Mouse (Mus musculus): ENCODE data around the gene Arsg. TPM values are rescaled to one million over a fixed set of nuclear protein-coding genes. Genes with fewer than 3 reads are reported as not detected.

Gene Arsg
- total RNA-seq, 1 experiment: 1.0 TPM

DNA sequence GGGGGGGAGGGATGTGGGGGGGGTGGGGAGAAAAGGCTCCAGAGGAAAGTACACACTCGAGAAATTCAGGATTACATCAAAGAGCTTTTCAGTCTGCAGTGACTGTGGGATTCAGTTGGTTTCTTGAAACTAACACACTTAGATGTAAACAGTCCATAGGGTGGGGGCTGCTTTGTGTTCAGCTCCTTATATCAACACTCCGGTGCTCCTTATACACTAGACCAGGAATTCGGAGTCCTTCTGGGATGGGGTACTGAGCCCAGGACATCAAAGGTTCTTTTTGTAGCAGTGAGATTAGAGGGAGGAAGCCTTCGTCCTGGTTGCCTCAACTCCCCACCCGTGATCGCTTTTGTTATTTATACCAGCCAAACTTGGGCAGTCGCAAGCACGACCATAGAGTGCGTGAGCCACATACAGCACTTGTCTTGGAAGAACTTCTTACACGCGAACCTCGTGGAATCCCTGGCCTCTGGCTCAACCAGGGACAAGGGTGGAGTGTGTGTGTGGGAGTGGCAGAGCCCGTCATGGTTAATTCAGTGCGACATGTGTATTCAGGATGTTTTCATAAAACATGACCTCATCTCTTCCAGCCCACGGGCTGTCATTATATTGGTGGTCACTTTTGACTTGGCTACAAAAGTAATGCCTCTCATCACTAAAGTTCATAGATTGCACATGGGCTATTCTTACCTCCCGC, 73.3 kb downstream of the Arsg start:
- no peaks in the 10 kb centered on the region for H3K9me3 ChIP-seq (ENCODE audit: control insufficient read depth, insufficient read depth, low read depth, low read length)
- H3K27ac ChIP-seq (ENCODE audit: insufficient read depth, low read depth, low read length, poor library complexity, severe bottlenecking): no peak overlapping the region
- in situ Hi-C loops (cut with MboI; ENCODE audit: low sequenced_read_pairs in 2 of 2, unreplicated experiment in 2 of 2): no loop called here
- no peak overlapping the region for H3K4me3 ChIP-seq (ENCODE audit: insufficient read depth in 1 of 2, low read depth in 1 of 2, low read length in 2 of 2, poor library complexity in 1 of 2, severe bottlenecking in 1 of 2)
- no peak overlapping the region for H3K9ac ChIP-seq (ENCODE audit: insufficient read depth, low read depth, low read length, poor library complexity, severe bottlenecking)
- TF ChIP-seq ZC3H11A (IDR thresholded peaks at IDR 0.05; ENCODE audit: borderline replicate concordance, low read depth, low read length): no peak
- TF ChIP-seq HCFC1 (IDR thresholded peaks at IDR 0.05; ENCODE audit: borderline replicate concordance, insufficient read depth, low read length): no peak
- TF ChIP-seq ZNF384 (IDR thresholded peaks at IDR 0.05; ENCODE audit: low read depth, low read length): no peak
- no peak for TF ChIP-seq CHD2 (IDR thresholded peaks at IDR 0.05; ENCODE audit: low read depth, low read length)
- TF ChIP-seq MAFK (IDR thresholded peaks at IDR 0.05; ENCODE audit: insufficient read depth, low read depth, low read length): no peak
- no peak for DNase-seq (ENCODE audit: low read depth, low spot score)
- no peaks in the 10 kb centered on the region for H3K36me3 ChIP-seq (ENCODE audit: control insufficient read depth, insufficient read depth, low read length, poor library complexity, severe bottlenecking)
- H3K4me1 ChIP-seq (ENCODE audit: control insufficient read depth in 2 of 2, insufficient read depth in 2 of 2, low read length in 2 of 2, poor library complexity in 1 of 2): peaks cover 2 to 11% of the 10 kb centered on the region in 2 experiments; a peak in 2 of 4 replicates

DNA sequence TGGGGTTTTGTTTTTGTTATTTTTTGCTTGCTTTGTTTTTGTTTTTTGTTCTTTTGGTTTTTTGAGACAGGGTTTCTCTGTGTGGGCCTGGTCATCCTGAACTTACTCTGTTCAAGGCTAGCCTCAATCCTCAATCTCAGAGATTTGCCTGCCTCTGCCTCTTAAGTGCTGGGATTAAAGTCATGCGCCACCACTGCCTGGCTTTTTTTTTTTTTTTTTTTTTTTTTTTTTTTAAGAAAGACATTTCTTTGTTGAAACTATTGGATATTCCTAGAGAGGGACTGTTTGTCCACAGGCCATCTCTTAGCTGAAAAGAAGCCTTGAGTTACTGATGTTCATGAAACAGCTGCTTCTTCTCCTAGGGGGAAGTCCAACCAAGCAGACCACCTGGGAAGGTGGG, 74.5 kb downstream of the Arsg start:
- no peak overlapping the region for H3K4me3 ChIP-seq (ENCODE audit: insufficient read depth in 1 of 2, low read depth in 1 of 2, low read length in 2 of 2, poor library complexity in 1 of 2, severe bottlenecking in 1 of 2)
- no peaks in the 10 kb centered on the region for H3K36me3 ChIP-seq (ENCODE audit: control insufficient read depth, insufficient read depth, low read length, poor library complexity, severe bottlenecking)
- no peak for DNase-seq (ENCODE audit: low read depth, low spot score)
- in situ Hi-C loops (cut with MboI; ENCODE audit: low sequenced_read_pairs in 2 of 2, unreplicated experiment in 2 of 2): no loop called here
- no peaks in the 10 kb centered on the region for H3K9me3 ChIP-seq (ENCODE audit: control insufficient read depth, insufficient read depth, low read depth, low read length)
- peaks cover 2 to 16% of the 10 kb centered on the region in 2 experiments; a peak in 2 of 4 replicates for H3K4me1 ChIP-seq (ENCODE audit: control insufficient read depth in 2 of 2, insufficient read depth in 2 of 2, low read length in 2 of 2, poor library complexity in 1 of 2)
- H3K27ac ChIP-seq (ENCODE audit: insufficient read depth, low read depth, low read length, poor library complexity, severe bottlenecking): no peak overlapping the region
- TF ChIP-seq ZNF384 (IDR thresholded peaks at IDR 0.05; ENCODE audit: low read depth, low read length) (0 out of 2 replicates have a peak, but pooled peaks have one; percentile 44), ZC3H11A (IDR thresholded peaks at IDR 0.05; ENCODE audit: borderline replicate concordance, low read depth, low read length) (no peak)
- H3K9ac ChIP-seq (ENCODE audit: insufficient read depth, low read depth, low read length, poor library complexity, severe bottlenecking): no peak overlapping the region

DNA sequence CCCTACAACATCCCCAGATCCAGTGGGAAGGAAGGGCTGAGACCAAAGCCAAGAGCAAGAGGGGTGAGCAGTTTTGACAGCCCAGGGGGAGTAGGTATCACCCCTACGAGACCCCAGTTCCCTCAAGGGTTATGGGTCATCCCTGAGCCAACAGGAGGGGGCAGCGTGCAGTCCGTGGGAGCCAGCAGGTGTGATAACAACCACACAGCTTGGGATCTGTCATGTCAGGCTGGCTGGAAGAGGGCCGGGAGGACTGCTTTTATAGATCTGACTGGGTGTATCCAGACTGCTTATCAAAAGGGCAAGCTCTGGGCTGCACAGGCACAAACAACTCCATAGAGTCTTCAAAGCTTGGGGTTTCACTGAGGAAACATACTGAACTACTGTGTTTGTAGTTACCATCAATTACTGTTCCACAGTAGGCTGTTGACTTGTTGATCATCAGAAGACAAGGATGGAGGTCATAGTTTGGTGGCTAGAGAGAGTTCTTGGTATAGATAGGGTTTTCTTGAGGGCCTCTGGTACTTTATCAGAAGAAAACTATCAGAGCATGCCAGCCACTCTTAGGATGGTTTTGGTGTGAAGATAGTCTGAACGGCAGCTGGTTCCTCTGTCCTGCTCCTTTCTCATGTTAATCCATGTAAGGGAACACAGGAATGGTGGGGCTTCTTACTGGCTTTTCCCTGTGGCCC, 76.6 kb downstream of the Arsg start:
- Histone ChIP-seq H3K9ac (ENCODE audit: insufficient read depth, low read depth, low read length, poor library complexity, severe bottlenecking) (no peak overlapping the region), H3K36me3 (ENCODE audit: control insufficient read depth, insufficient read depth, low read length, poor library complexity, severe bottlenecking) (no peaks in the 10 kb centered on the region), H3K4me3 (ENCODE audit: insufficient read depth in 1 of 2, low read depth in 1 of 2, low read length in 2 of 2, poor library complexity in 1 of 2, severe bottlenecking in 1 of 2) (no peak overlapping the region), H3K9me3 (ENCODE audit: control insufficient read depth, insufficient read depth, low read depth, low read length) (no peaks in the 10 kb centered on the region), H3K4me1 (ENCODE audit: control insufficient read depth in 2 of 2, insufficient read depth in 2 of 2, low read length in 2 of 2, poor library complexity in 1 of 2) (peaks cover 2 to 16% of the 10 kb centered on the region in 2 experiments; a peak in 2 of 4 replicates), H3K27ac (ENCODE audit: insufficient read depth, low read depth, low read length, poor library complexity, severe bottlenecking) (no peak overlapping the region)
- DNase-seq (ENCODE audit: low read depth, low spot score): no peak
- in situ Hi-C loops (cut with MboI; ENCODE audit: low sequenced_read_pairs in 2 of 2, unreplicated experiment in 2 of 2): no loop called here
- TF ChIP-seq CHD2 (IDR thresholded peaks at IDR 0.05; ENCODE audit: low read depth, low read length): no peak
- no peak for TF ChIP-seq ZNF384 (IDR thresholded peaks at IDR 0.05; ENCODE audit: low read depth, low read length)
- TF ChIP-seq MAFK (IDR thresholded peaks at IDR 0.05; ENCODE audit: insufficient read depth, low read depth, low read length): no peak
- TF ChIP-seq ZC3H11A (IDR thresholded peaks at IDR 0.05; ENCODE audit: borderline replicate concordance, low read depth, low read length): no peak

DNA sequence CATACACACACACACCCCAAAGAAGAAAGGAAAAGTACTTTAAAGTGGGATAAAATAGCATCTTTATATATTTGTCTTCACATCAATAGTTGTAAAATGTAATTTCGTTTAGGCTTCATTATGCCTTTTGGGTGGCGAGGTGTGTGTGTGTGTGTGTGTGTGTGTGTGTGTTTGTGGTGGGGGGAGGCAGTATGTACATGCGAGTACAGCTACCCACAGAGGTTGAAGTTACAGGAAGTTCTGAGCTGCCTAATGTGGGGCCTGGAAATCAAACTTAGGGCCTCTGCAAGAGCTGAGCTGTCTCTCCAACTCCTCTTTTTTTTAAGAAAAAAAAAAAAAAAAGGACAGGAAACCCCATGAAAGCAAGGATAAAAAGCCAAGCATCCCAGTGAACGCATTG, 80.7 kb downstream of the Arsg start:
- no peaks in the 10 kb centered on the region for H3K9me3 ChIP-seq (ENCODE audit: control insufficient read depth, insufficient read depth, low read depth, low read length)
- no peak for DNase-seq (ENCODE audit: low read depth, low spot score)
- no peaks in the 10 kb centered on the region for H3K36me3 ChIP-seq (ENCODE audit: control insufficient read depth, insufficient read depth, low read length, poor library complexity, severe bottlenecking)
- TF ChIP-seq CHD2 (IDR thresholded peaks at IDR 0.05; ENCODE audit: low read depth, low read length): no peak
- no peak for TF ChIP-seq MAFK (IDR thresholded peaks at IDR 0.05; ENCODE audit: insufficient read depth, low read depth, low read length)
- TF ChIP-seq HCFC1 (IDR thresholded peaks at IDR 0.05; ENCODE audit: borderline replicate concordance, insufficient read depth, low read length): no peak
- TF ChIP-seq ZNF384 (IDR thresholded peaks at IDR 0.05; ENCODE audit: low read depth, low read length): no peak
- no peak for TF ChIP-seq ZC3H11A (IDR thresholded peaks at IDR 0.05; ENCODE audit: borderline replicate concordance, low read depth, low read length)
- no peak overlapping the region for H3K9ac ChIP-seq (ENCODE audit: insufficient read depth, low read depth, low read length, poor library complexity, severe bottlenecking)
- no peak overlapping the region for H3K4me3 ChIP-seq (ENCODE audit: insufficient read depth in 1 of 2, low read depth in 1 of 2, low read length in 2 of 2, poor library complexity in 1 of 2, severe bottlenecking in 1 of 2)
- peaks cover 0 to 5% of the 10 kb centered on the region in 2 experiments; a peak in 1 of 4 replicates for H3K4me1 ChIP-seq (ENCODE audit: control insufficient read depth in 2 of 2, insufficient read depth in 2 of 2, low read length in 2 of 2, poor library complexity in 1 of 2)
- in situ Hi-C loops (cut with MboI; ENCODE audit: low sequenced_read_pairs in 2 of 2, unreplicated experiment in 2 of 2): no loop called here
- no peak overlapping the region for H3K27ac ChIP-seq (ENCODE audit: insufficient read depth, low read depth, low read length, poor library complexity, severe bottlenecking)

Measured in ES-E14 (cell line).